ENCODE assay signal across 15 mouse cellular contexts in genomic region chr4:137234444-137234843, GRCm38 (mm10). TPM values are rescaled to one million over a fixed set of nuclear protein-coding genes. Genes with fewer than 3 reads are reported as not detected.
DNase-seq lines count a peak whose midpoint lies in the region; ATAC-seq and TF ChIP-seq lines count a peak whose summit lies in the region.
"Had no signal": no experiment of that assay in that cellular context is flagged by ENCODE, and none has a peak within 500 bp of the region (broad histone marks: within the 10 kb centered on the region; RNA-seq: fewer than 3 reads in every experiment).

No protein-coding gene starts in this region.

- TF ChIP-seq CTCF in heart, postnatal 0 days (IDR thresholded peaks at IDR 0.05; ENCODE audit: low read depth) = no peak

- 85% methylated on average over 2 of the region's 2 CpGs for WGBS in heart, embryonic 11.5 days (ENCODE audit: insufficient replicate concordance)
- WGBS in kidney, embryonic 14.5 days = 97% methylated on average over 2 of the region's 2 CpGs
- 75% methylated on average over 2 of the region's 2 CpGs for WGBS in heart, postnatal 0 days

- H3K27ac ChIP-seq in heart, embryonic 11.5 days (ENCODE audit: low read depth, low read length) = no peak overlapping the region
- H3K27ac ChIP-seq in kidney, embryonic 14.5 days (ENCODE audit: low read depth, low read length) = no peak overlapping the region
- no peak overlapping the region for H3K27ac ChIP-seq in ES-E14 (ENCODE audit: insufficient read depth, low read depth, low read length, poor library complexity, severe bottlenecking)
- no peak overlapping the region for H3K27ac ChIP-seq in heart, postnatal 0 days (ENCODE audit: low read depth)
- H3K27ac ChIP-seq: gastrocnemius, adult 2 months; hindbrain, embryonic 10.5 days had no signal

- in situ Hi-C loops in ES-E14 (cut with MboI; ENCODE audit: low sequenced_read_pairs in 2 of 2, unreplicated experiment in 2 of 2) = no loop called here

- no peaks in the 10 kb centered on the region for H3K27me3 ChIP-seq in heart, embryonic 11.5 days (ENCODE audit: control insufficient read depth, insufficient read depth, low read length)
- no peaks in the 10 kb centered on the region; the same call in 1 of the 2 replicates for H3K27me3 ChIP-seq in kidney, embryonic 14.5 days (ENCODE audit: control insufficient read depth, insufficient read depth, low read length)
- 0 out of 2 replicates have a peak, but pooled peaks cover 4% of the 10 kb centered on the region for H3K27me3 ChIP-seq in heart, postnatal 0 days (ENCODE audit: control insufficient read depth, insufficient read depth, low read length)

- no peak overlapping the region for H3K4me3 ChIP-seq in heart, embryonic 11.5 days (ENCODE audit: low read depth, low read length)
- H3K4me3 ChIP-seq in kidney, embryonic 14.5 days (ENCODE audit: low read length) = no peak overlapping the region
- no peak overlapping the region for H3K4me3 ChIP-seq in ES-E14 (ENCODE audit: insufficient read depth in 1 of 2, low read depth in 1 of 2, low read length in 2 of 2, poor library complexity in 1 of 2, severe bottlenecking in 1 of 2)
- no peak overlapping the region for H3K4me3 ChIP-seq in heart, postnatal 0 days (ENCODE audit: low read depth, low read length)
- H3K4me3 ChIP-seq: gastrocnemius, adult 2 months; hindbrain, embryonic 10.5 days had no signal

- no peak overlapping the region for H3K9ac ChIP-seq in heart, embryonic 11.5 days (ENCODE audit: low read depth, low read length)
- H3K9ac ChIP-seq in kidney, embryonic 14.5 days (ENCODE audit: low read depth, low read length) = no peak overlapping the region
- H3K9ac ChIP-seq in ES-E14 (ENCODE audit: insufficient read depth, low read depth, low read length, poor library complexity, severe bottlenecking) = no peak overlapping the region
- no peak overlapping the region for H3K9ac ChIP-seq in heart, postnatal 0 days (replicated peaks; ENCODE audit: low read depth, low read length)

- TF ChIP-seq EP300 in heart, postnatal 0 days (IDR thresholded peaks at IDR 0.05; ENCODE audit: low read depth) = no peak

- DNase-seq in heart, adult 11 months = peak; percentile 93
- DNase-seq in kidney, adult 9 months = peak; percentile 38
- no peak for DNase-seq in ES-E14 (ENCODE audit: low read depth, low spot score)
- DNase-seq in heart, postnatal 0 days (ENCODE audit: low spot score) = peak; percentile 75
- DNase-seq in cerebellum, postnatal 25 days = no peak
- DNase-seq in frontal cortex, adult 2 months (ENCODE audit: extremely low spot score in 1 of 2, low spot score in 1 of 2) = no peak
- DNase-seq: adrenal gland, adult 2 months; cerebellum, postnatal 14 days; gastrocnemius, adult 2 months; retina, postnatal 1 day; thymus, postnatal 14 days had no signal

- no peak overlapping the region for H3K4me2 ChIP-seq in heart, embryonic 11.5 days
- H3K4me2 ChIP-seq in kidney, embryonic 14.5 days (replicated peaks; ENCODE audit: low read depth, low read length) = no peak overlapping the region
- H3K4me2 ChIP-seq in heart, postnatal 0 days (ENCODE audit: low read depth, low read length) = no peak overlapping the region

- no peak for ATAC-seq in heart, embryonic 11.5 days (replicated peaks; ENCODE audit: insufficient number of reproducible peaks, low FRiP score, low TSS enrichment)
- no peak for ATAC-seq in kidney, embryonic 14.5 days (ENCODE audit: low FRiP score, low TSS enrichment)
- ATAC-seq in heart, postnatal 0 days (ENCODE audit: insufficient read depth, low read depth) = peak; percentile 73
- ATAC-seq: forebrain, embryonic 14.5 days had no signal

- no peaks in the 10 kb centered on the region for H3K36me3 ChIP-seq in heart, embryonic 11.5 days (ENCODE audit: control insufficient read depth, insufficient read depth, low read length)
- H3K36me3 ChIP-seq in kidney, embryonic 14.5 days (ENCODE audit: control insufficient read depth, insufficient read depth, low read length) = no peaks in the 10 kb centered on the region
- no peaks in the 10 kb centered on the region for H3K36me3 ChIP-seq in ES-E14 (ENCODE audit: control insufficient read depth, insufficient read depth, low read length, poor library complexity, severe bottlenecking)
- no peaks in the 10 kb centered on the region for H3K36me3 ChIP-seq in heart, postnatal 0 days (replicated peaks; ENCODE audit: control insufficient read depth, insufficient read depth, low read length)
- H3K36me3 ChIP-seq: hindbrain, embryonic 10.5 days had no signal

- no peaks in the 10 kb centered on the region for H3K9me3 ChIP-seq in heart, embryonic 11.5 days (replicated peaks; ENCODE audit: control insufficient read depth, low read length)
- no peaks in the 10 kb centered on the region for H3K9me3 ChIP-seq in kidney, embryonic 14.5 days (ENCODE audit: control insufficient read depth, low read length)
- no peaks in the 10 kb centered on the region for H3K9me3 ChIP-seq in ES-E14 (ENCODE audit: control insufficient read depth, insufficient read depth, low read depth, low read length)
- no peaks in the 10 kb centered on the region for H3K9me3 ChIP-seq in heart, postnatal 0 days (replicated peaks; ENCODE audit: control insufficient read depth, low read length)
- H3K9me3 ChIP-seq: hindbrain, embryonic 10.5 days had no signal

- H3K4me1 ChIP-seq in heart, embryonic 11.5 days (ENCODE audit: control insufficient read depth, insufficient read depth, low read length) = 0 out of 2 replicates have a peak, but pooled peaks cover 2% of the 10 kb centered on the region
- H3K4me1 ChIP-seq in kidney, embryonic 14.5 days (ENCODE audit: control insufficient read depth, insufficient read depth, low read length) = peaks cover 13% of the 10 kb centered on the region
- H3K4me1 ChIP-seq in ES-E14 (ENCODE audit: control insufficient read depth in 2 of 2, insufficient read depth in 2 of 2, low read length in 2 of 2, poor library complexity in 1 of 2) = peaks cover 0 to 5% of the 10 kb centered on the region in 2 experiments; a peak in 2 of 4 replicates
- H3K4me1 ChIP-seq in heart, postnatal 0 days (ENCODE audit: control insufficient read depth, insufficient read depth) = no peaks in the 10 kb centered on the region; the same call in 1 of the 2 replicates

TF ChIP-seq in ES-E14, 5 proteins besides CTCF, POLR2A, EP300 and RAD21:
- TF ChIP-seq ZNF384 (IDR thresholded peaks at IDR 0.05; ENCODE audit: low read depth, low read length) (no peak), HCFC1 (IDR thresholded peaks at IDR 0.05; ENCODE audit: borderline replicate concordance, insufficient read depth, low read length) (peak; percentile 67), ZC3H11A (IDR thresholded peaks at IDR 0.05; ENCODE audit: borderline replicate concordance, low read depth, low read length) (no peak), MAFK (IDR thresholded peaks at IDR 0.05; ENCODE audit: insufficient read depth, low read depth, low read length) (no peak), CHD2 (IDR thresholded peaks at IDR 0.05; ENCODE audit: low read depth, low read length) (no peak)

RNA-seq across cellular contexts. Expression of gene Wnt4, which starts 42.8 kb away (rescaled TPM):
- 2.2 and 2.9 TPM in 2 replicates for polyA plus RNA-seq in heart, embryonic 11.5 days (2014; fragmentation: Nextera tagmentation; extraction: Ambion mirVana)
- polyA plus RNA-seq in kidney, embryonic 14.5 days (2014; fragmentation: Nextera tagmentation; extraction: Ambion mirVana) = 16.0 and 21.4 TPM in 2 replicates
- total RNA-seq in ES-E14 (2012; rRNA removed) = 3.8 and 4.0 TPM in 2 replicates
- 0.58 and 2.9 TPM in 2 replicates for total RNA-seq in heart, postnatal 0 days (2014; rRNA removed; ENCODE audit: low replicate concordance)
- polyA plus RNA-seq in heart, postnatal 0 days (2015; fragmentation: Nextera tagmentation; extraction: Ambion mirVana) = 0.29 and 0.36 TPM in 2 replicates
- 8.7 and 9.6 TPM in 2 replicates for polyA plus RNA-seq in frontal cortex, adult 2 months (2012; rRNA removed)

Comparison
In these comparisons a context has a peak if more than half of its experiments do, and no peak if none do; other contexts are left out.
1. DNase-seq: peak in heart, adult 11 months (single experiment), kidney, adult 9 months (single experiment) and heart, postnatal 0 days (single experiment); none in ES-E14 (single experiment), cerebellum, postnatal 25 days (0 of 2) and frontal cortex, adult 2 months (0 of 2).